Mouse (Mus musculus): ENCODE measurements around the gene Arhgap25. TPM values are rescaled to one million over a fixed set of nuclear protein-coding genes. Genes with fewer than 3 reads are reported as not detected.
A peak's percentile ranks its signal among the peaks of the same experiment; 100 is the strongest.
"Not testable (repeated sequence)": the region's sequence is repeated elsewhere in the genome, so short reads cannot be mapped to it uniquely, and the experiment has no call there.

The Arhgap25 gene
- total RNA-seq, 2 experiments from 2014 or later: 7.5 to 8.3 TPM

- DNase-seq: no peak
Observed at GRCm38 (mm10) chr6:87503976-87504375, 29.1 kb downstream of the Arhgap25 start.

GRCm38 (mm10) chr6:87503536-87503935, 29.5 kb downstream of the Arhgap25 start:
- DNase-seq: no peak

GRCm38 (mm10) chr6:87502831-87503286, 30.2 kb downstream of the Arhgap25 start:
- no peak for DNase-seq

- DNase-seq: no peak
Observed at GRCm38 (mm10) chr6:87502411-87502810, 30.6 kb downstream of the Arhgap25 start.

GRCm38 (mm10) chr6:87500696-87501095, 32.4 kb downstream of the Arhgap25 start:
- DNase-seq: no peak

- DNase-seq: no peak
Observed at GRCm38 (mm10) chr6:87499791-87500190, 33.3 kb downstream of the Arhgap25 start.

- DNase-seq: peak; percentile 45
Observed at GRCm38 (mm10) chr6:87496143-87496542, 36.9 kb downstream of the Arhgap25 start.

- DNase-seq: no peak
Observed at GRCm38 (mm10) chr6:87494339-87494738, 38.7 kb downstream of the Arhgap25 start.

GRCm38 (mm10) chr6:87487657-87488426, 45.2 kb downstream of the Arhgap25 start:
- DNase-seq: no peak

- DNase-seq: no peak
Observed at GRCm38 (mm10) chr6:87484806-87485205, 48.3 kb downstream of the Arhgap25 start.

- DNase-seq: no peak
Observed at GRCm38 (mm10) chr6:87483900-87484289, 49.2 kb downstream of the Arhgap25 start.

- no peak for DNase-seq
Observed at GRCm38 (mm10) chr6:87483224-87483899, 49.7 kb downstream of the Arhgap25 start.

- DNase-seq: no peak
Observed at GRCm38 (mm10) chr6:87479291-87479999, 53.6 kb downstream of the Arhgap25 start.

GRCm38 (mm10) chr6:87478847-87479246, 54.2 kb downstream of the Arhgap25 start:
- no peak for DNase-seq

- DNase-seq: no peak
Observed at GRCm38 (mm10) chr6:87475223-87475622, 57.8 kb downstream of the Arhgap25 start.

- DNase-seq: not testable (repeated sequence)
Observed at GRCm38 (mm10) chr6:87470098-87470497, 63.0 kb downstream of the Arhgap25 start.

GRCm38 (mm10) chr6:87468372-87468771, 64.7 kb downstream of the Arhgap25 start:
- DNase-seq: peak; percentile 7

GRCm38 (mm10) chr6:87467373-87467772, 65.7 kb downstream of the Arhgap25 start:
- DNase-seq: no peak

- peak; percentile 81 for DNase-seq
Observed at GRCm38 (mm10) chr6:87466221-87466620, 66.8 kb downstream of the Arhgap25 start.

GRCm38 (mm10) chr6:87455507-87455906, 77.6 kb downstream of the Arhgap25 start:
- no peak for DNase-seq

GRCm38 (mm10) chr6:87451771-87452170, 81.3 kb downstream of the Arhgap25 start:
- DNase-seq: no peak

GRCm38 (mm10) chr6:87451016-87451415, 82.0 kb downstream of the Arhgap25 start:
- peak; percentile 76 for DNase-seq

- no peak for DNase-seq
Observed at GRCm38 (mm10) chr6:87449534-87449933, 83.5 kb downstream of the Arhgap25 start.
